Mouse (Mus musculus) limb, embryonic 14.5 days (tissue): ENCODE measurements around the gene Ppp5c. TPM values are rescaled to one million over a fixed set of nuclear protein-coding genes. Genes with fewer than 3 reads are reported as not detected.

Experiments
- ATAC-seq: fragments of 200-750 bp; cut with Nextera tagmentation; 2 replicates; pipeline ENCODE4 v1.8.0; 2017; ENCODE audit warnings: low read depth, moderate number of reproducible peaks, moderate TSS enrichment; ENCODE audit not compliant: low FRiP score
- DNase-seq: peaks from one replicate; pipeline ENCODE4 v3.0.0-alpha.2; 2015; ENCODE audit warnings: low spot score
- H3K27ac ChIP-seq: fragments of 300-500 bp; sonication (generic); replicated peaks from 2 replicates; pipeline ENCODE4 v1.5.1; 2014; ENCODE audit warnings: low read depth, mild to moderate bottlenecking, low read length, moderate library complexity, mixed read lengths
- H3K27me3 ChIP-seq: fragments of 300-500 bp; sonication (generic); 2 replicates; pipeline ENCODE4 v1.6.1; 2014; ENCODE audit warnings: low read length, mixed read lengths; ENCODE audit not compliant: control insufficient read depth, insufficient read depth
- H3K36me3 ChIP-seq: fragments of 300-500 bp; sonication (generic); 2 replicates; pipeline ENCODE4 v1.6.1; 2014; ENCODE audit warnings: mild to moderate bottlenecking, low read length, moderate library complexity, mixed read lengths; ENCODE audit not compliant: control insufficient read depth, insufficient read depth
- H3K4me1 ChIP-seq: fragments of 300-500 bp; sonication (generic); 2 replicates; pipeline ENCODE4 v1.6.1; 2014; ENCODE audit warnings: antibody characterized with exemption, low read length, mixed read lengths; ENCODE audit not compliant: control insufficient read depth, insufficient read depth
- H3K4me2 ChIP-seq: fragments of 300-500 bp; sonication (generic); replicated peaks from 2 replicates; pipeline ENCODE4 v1.6.1; 2014; ENCODE audit warnings: low read depth, mild to moderate bottlenecking, low read length, moderate library complexity; ENCODE audit not compliant: severe bottlenecking
- H3K4me3 ChIP-seq: fragments of 300-500 bp; sonication (generic); replicated peaks from 2 replicates; pipeline ENCODE4 v1.5.1; 2014; ENCODE audit warnings: low read length
- H3K9ac ChIP-seq: fragments of 300-500 bp; sonication (generic); 2 replicates; pipeline ENCODE4 v1.6.1; 2014; ENCODE audit warnings: mild to moderate bottlenecking, low read depth, low read length, moderate library complexity; ENCODE audit not compliant: severe bottlenecking
- H3K9me3 ChIP-seq: fragments of 300-500 bp; sonication (generic); 2 replicates; pipeline ENCODE4 v1.6.1; 2016; ENCODE audit warnings: low read length; ENCODE audit not compliant: control insufficient read depth
- POLR2A ChIP-seq: fragments of 200-500 bp; IDR thresholded peaks from 2 replicates; pipeline ENCODE4 v1.8.0; 2012; ENCODE audit warnings: inconsistent platforms, mild to moderate bottlenecking, moderate library complexity, borderline replicate concordance; ENCODE audit not compliant: insufficient read depth, insufficient read length; ENCODE audit errors: extremely low read depth
- WGBS: fragments of 180-500 bp; shearing (Covaris S2); extraction: QIAGEN DNeasy Blood & Tissue Kit; methylation state at CpG from one replicate; pipeline ENCODE4 v1.1.7; 2014; 5-methylcytosine and 5-hydroxymethylcytosine counted together
- polyA plus RNA-seq, 2 experiments: library from polyadenylated mRNA; depleted of rRNA in 1 of 2; stranded (reverse) in 1 of 2; unstranded in 1 of 2; fragments of >200 nt; fragmentation: Nextera tagmentation in 1 of 2; extraction: Ambion mirVana in 1 of 2; gene quantifications; 2 replicates each; pipeline versions ENCODE4 v1.2.1 to v1.2.3; 2012 to 2014

Ppp5c gene
- polyA plus RNA-seq, 2 experiments, result 100 to 193 TPM

- peaks cover 95% of the 10 kb centered on the region for H3K36me3 ChIP-seq
- WGBS, result 94% methylated on average over 7 of the region's 7 CpGs
These were observed 15.7 kb downstream of the Ppp5c start for GRCm38 (mm10) chr7:17011909-17012590.

DNA sequence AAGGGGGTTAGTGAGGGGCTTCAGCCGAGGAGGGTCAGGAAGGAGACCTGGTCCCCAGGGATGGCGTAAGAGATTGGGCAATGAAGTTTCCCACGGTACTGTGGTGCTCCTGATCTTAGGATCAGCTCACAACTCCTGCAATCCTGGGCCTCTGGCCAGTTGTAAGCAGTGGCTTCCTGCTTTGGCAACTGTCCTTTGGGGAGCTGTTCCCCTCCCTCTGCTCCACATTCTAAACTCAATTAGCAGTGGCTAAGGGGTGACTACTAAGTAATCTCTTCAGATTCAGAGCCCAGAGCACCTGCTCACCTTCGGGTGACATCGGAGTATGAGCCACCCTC, 17.7 kb downstream of the Ppp5c start:
- no peak for ATAC-seq
- TF ChIP-seq POLR2A, result no peak
- Histone ChIP-seq H3K27ac (no peak overlapping the region), H3K4me2 (no peak overlapping the region), H3K4me3 (no peak overlapping the region), H3K36me3 (peaks cover 99% of the 10 kb centered on the region), H3K9ac (no peak overlapping the region), H3K9me3 (no peaks in the 10 kb centered on the region), H3K27me3 (no peaks in the 10 kb centered on the region), H3K4me1 (no peaks in the 10 kb centered on the region)
- no peak for DNase-seq
- whole genome bisulfite sequencing, result 91% methylated on average over 5 of the region's 5 CpGs

More at GRCm38 (mm10) chr7:17011909-17012590, 15.7 kb downstream of the Ppp5c start:
- Histone ChIP-seq H3K4me3 (no peak overlapping the region), H3K4me2 (no peak overlapping the region), H3K4me1 (no peaks in the 10 kb centered on the region; the same call in 1 of the 2 replicates), H3K27me3 (no peaks in the 10 kb centered on the region), H3K9ac (no peak overlapping the region), H3K9me3 (no peaks in the 10 kb centered on the region), H3K27ac (no peak overlapping the region)
- DNase-seq (no peak), ATAC-seq (no peak)
- TF ChIP-seq POLR2A, result no peak

GRCm38 (mm10) chr7:17009326-17010009, 18.3 kb downstream of the Ppp5c start:
- H3K4me2 ChIP-seq, result no peak overlapping the region
- no peaks in the 10 kb centered on the region for H3K27me3 ChIP-seq
- no peak overlapping the region for H3K9ac ChIP-seq
- no peak for TF ChIP-seq POLR2A
- H3K4me1 ChIP-seq, result no peaks in the 10 kb centered on the region
- no peak overlapping the region for H3K27ac ChIP-seq
- peaks cover 99% of the 10 kb centered on the region for H3K36me3 ChIP-seq
- H3K9me3 ChIP-seq, result no peaks in the 10 kb centered on the region
- H3K4me3 ChIP-seq, result no peak overlapping the region
- WGBS, result 90% methylated on average over 16 of the region's 16 CpGs
- ATAC-seq (no peak), DNase-seq (no peak)

DNA sequence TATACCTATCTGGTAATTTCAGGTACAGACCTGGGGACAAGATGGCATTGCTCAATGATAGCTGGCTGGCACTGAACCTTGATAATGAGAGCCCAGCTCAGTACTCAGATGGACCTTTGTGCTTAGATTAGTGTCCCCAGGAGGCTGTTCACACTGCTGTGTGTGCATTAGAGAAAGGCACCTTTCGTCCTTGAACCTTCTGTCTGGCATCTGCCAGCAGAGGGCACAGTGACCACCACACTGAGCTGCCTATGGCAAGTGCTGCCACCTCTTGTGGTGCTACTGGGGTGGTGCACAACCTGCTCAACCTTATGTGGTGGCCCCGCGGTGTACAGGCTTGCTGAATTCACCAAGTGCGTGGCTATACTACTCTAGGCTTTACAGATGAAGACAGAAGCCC, 20.4 kb downstream of the Ppp5c start:
- H3K27me3 ChIP-seq, result no peaks in the 10 kb centered on the region
- WGBS, result 85% methylated on average over 4 of the region's 4 CpGs
- ATAC-seq (no peak), DNase-seq (no peak)
- no peak overlapping the region for H3K4me2 ChIP-seq
- H3K4me3 ChIP-seq, result no peak overlapping the region
- H3K36me3 ChIP-seq, result peaks cover 94% of the 10 kb centered on the region
- H3K4me1 ChIP-seq, result no peaks in the 10 kb centered on the region
- H3K9ac ChIP-seq, result no peak overlapping the region
- H3K9me3 ChIP-seq, result no peaks in the 10 kb centered on the region
- TF ChIP-seq POLR2A, result no peak
- no peak overlapping the region for H3K27ac ChIP-seq

GRCm38 (mm10) chr7:17004716-17005115, 23.0 kb downstream of the Ppp5c start:
- H3K4me1 ChIP-seq, result no peaks in the 10 kb centered on the region
- no peaks in the 10 kb centered on the region for H3K27me3 ChIP-seq
- no peaks in the 10 kb centered on the region for H3K9me3 ChIP-seq
- WGBS, result 87% methylated on average over 7 of the region's 7 CpGs
- peaks cover 80% of the 10 kb centered on the region for H3K36me3 ChIP-seq
- DNase-seq (no peak), ATAC-seq (no peak)
- TF ChIP-seq POLR2A, result no peak
- no peak overlapping the region for H3K4me2 ChIP-seq
- no peak overlapping the region for H3K9ac ChIP-seq
- no peak overlapping the region for H3K27ac ChIP-seq
- no peak overlapping the region for H3K4me3 ChIP-seq
